Mouse (Mus musculus) embryonic facial prominence, embryonic 11.5 days (tissue): ENCODE measurements at regions not wholly inside any gene's neighbourhood (a gene's known extent, or its start where the extent isn't known, plus 50 kb on each side); places are given as distances from the start of the nearest gene placed in this dataset. TPM values are rescaled to one million over a fixed set of nuclear protein-coding genes. Genes with fewer than 3 reads are reported as not detected.

Source experiments
- microRNA-seq: library from miRNA; unstranded; fragments of <30 nt; microRNA quantifications from one replicate; pipeline ENCODE4, GENCODE M21; 2016; ENCODE audit warnings: borderline number of aligned reads

Small RNA genes in the stretch of these regions (microRNA-seq; reads per million reads assigned to microRNA genes)
- gene Mir6350, result not detected
